Mouse (Mus musculus) heart, adult 8-10 months (tissue): Measurements from ENCODE around the gene Fbxl13. TPM values are rescaled to one million over a fixed set of nuclear protein-coding genes. Genes with fewer than 3 reads are reported as not detected.

Experiments used
- DNase-seq: peaks from one replicate; pipeline ENCODE4 v3.0.0; 2022; ENCODE audit warnings: low spot score
- total RNA-seq, 4 experiments: library from RNA; stranded (reverse); gene quantifications; 2 replicates each; pipeline ENCODE4 v1.2.4; 2022

Gene Fbxl13
- total RNA-seq, 4 experiments from 2014 or later, result not detected

- no peak for DNase-seq
Observed at GRCm38 (mm10) chr5:21485197-21485829, 160.1 kb downstream of the Fbxl13 start.

GRCm38 (mm10) chr5:21483275-21483674 lies 162.2 kb downstream of the Fbxl13 start:
- DNase-seq, result no peak

GRCm38 (mm10) chr5:21482446-21483222 lies 162.8 kb downstream of the Fbxl13 start:
- no peak for DNase-seq

- DNase-seq, result no peak
Observed at GRCm38 (mm10) chr5:21481521-21481920, 163.9 kb downstream of the Fbxl13 start.

- no peak for DNase-seq
Observed at GRCm38 (mm10) chr5:21479746-21480145, 165.7 kb downstream of the Fbxl13 start.

GRCm38 (mm10) chr5:21478428-21478827 lies 167.0 kb downstream of the Fbxl13 start:
- no peak for DNase-seq

- DNase-seq, result no peak
Observed at GRCm38 (mm10) chr5:21468100-21468499, 177.3 kb downstream of the Fbxl13 start.

- DNase-seq, result no peak
Observed at GRCm38 (mm10) chr5:21467387-21467786, 178.0 kb downstream of the Fbxl13 start.

GRCm38 (mm10) chr5:21440833-21441530 lies 204.5 kb downstream of the Fbxl13 start:
- no peak for DNase-seq

- DNase-seq, result no peak
Observed at GRCm38 (mm10) chr5:21439446-21440110, 205.9 kb downstream of the Fbxl13 start.

GRCm38 (mm10) chr5:21438428-21438827 lies 207.0 kb downstream of the Fbxl13 start:
- DNase-seq, result no peak

- no peak for DNase-seq
Observed at GRCm38 (mm10) chr5:21436471-21436975, 208.9 kb downstream of the Fbxl13 start.

- DNase-seq, result no peak
Observed at GRCm38 (mm10) chr5:21434148-21434929, 211.1 kb downstream of the Fbxl13 start.

Other genes with a start within 250 kb of the Fbxl13 start
- 1 to 10 TPM; 2.6 to 6.0 (median 4.1) TPM for gene Ccdc146, start 221.0 kb downstream of the Fbxl13 start, total RNA-seq
- 10 to 100 TPM; 20.9 to 23.3 (median 22.5) TPM for gene Fam185a, start 220.7 kb downstream of the Fbxl13 start, total RNA-seq
- 1 to 10 TPM; 1.5 to 3.2 (median 2.2) TPM for gene Lrrc17, start 102.1 kb downstream of the Fbxl13 start, total RNA-seq
- gene Armc10, start 179 bp upstream of the Fbxl13 start, total RNA-seq, result 1 to 10 TPM; 7.5 to 8.3 (median 7.8) TPM
- 1 to 10 TPM; 5.0 to 7.0 (median 6.8) TPM for gene Napepld, start 55.8 kb upstream of the Fbxl13 start, total RNA-seq
- gene Pmpcb, start 91.5 kb upstream of the Fbxl13 start, total RNA-seq, result 100 to 1,000 TPM; 289 to 312 (median 300) TPM
- gene Dnajc2, start 139.6 kb upstream of the Fbxl13 start, total RNA-seq, result 10 to 100 TPM; 19.5 to 23.9 (median 20.7) TPM
- 100 to 1,000 TPM in 1 of 4 experiments, 10 to 100 TPM in 3; 87.6 to 100 (median 93.1) TPM for gene Psmc2, start 139.6 kb upstream of the Fbxl13 start, total RNA-seq
- gene Slc26a5, start 220.0 kb upstream of the Fbxl13 start, total RNA-seq, result not detected